Mouse (Mus musculus) embryonic facial prominence, embryonic 13.5 days (tissue): ENCODE results near the gene Higd1b. TPM values are rescaled to one million over a fixed set of nuclear protein-coding genes. Genes with fewer than 3 reads are reported as not detected.

ENCODE experiments used
- ATAC-seq: fragments of 200-750 bp; cut with Nextera tagmentation; 2 replicates; pipeline ENCODE4 v1.8.0; 2017; ENCODE audit warnings: low read depth; ENCODE audit not compliant: insufficient number of reproducible peaks, insufficient read depth, low FRiP score, low TSS enrichment
- H3K27ac ChIP-seq: fragments of 300-500 bp; sonication (generic); 2 replicates; pipeline ENCODE4 v1.5.1; 2015; ENCODE audit warnings: moderate library complexity, mild to moderate bottlenecking, inconsistent platforms
- H3K27me3 ChIP-seq: fragments of 300-500 bp; sonication (generic); 2 replicates; pipeline ENCODE4 v1.6.1; 2015; ENCODE audit warnings: mild to moderate bottlenecking, inconsistent platforms
- H3K36me3 ChIP-seq: fragments of 300-500 bp; sonication (generic); 2 replicates; pipeline ENCODE4 v1.6.1; 2015; ENCODE audit warnings: mild to moderate bottlenecking, inconsistent platforms
- H3K4me1 ChIP-seq: fragments of 300-500 bp; sonication (generic); 2 replicates; pipeline ENCODE4 v1.6.1; 2015; ENCODE audit warnings: inconsistent platforms
- H3K4me2 ChIP-seq: fragments of 300-500 bp; sonication (generic); 2 replicates; pipeline ENCODE4 v1.6.1; 2015; ENCODE audit warnings: moderate library complexity, mild to moderate bottlenecking, inconsistent platforms
- H3K4me3 ChIP-seq: fragments of 300-500 bp; sonication (generic); 2 replicates; pipeline ENCODE4 v1.5.1; 2015; ENCODE audit warnings: mild to moderate bottlenecking, inconsistent platforms
- H3K9ac ChIP-seq: fragments of 300-500 bp; sonication (generic); 2 replicates; pipeline ENCODE4 v1.6.1; 2015; ENCODE audit warnings: mild to moderate bottlenecking, inconsistent platforms
- H3K9me3 ChIP-seq: fragments of 300-500 bp; sonication (generic); 2 replicates; pipeline ENCODE4 v1.6.1; 2016; ENCODE audit warnings: inconsistent platforms
- WGBS: fragments of 180-500 bp; shearing (Covaris S2); methylation state at CpG from one replicate; pipeline ENCODE4 v1.1.7; 2015; ENCODE audit warnings: mixed read lengths; 5-methylcytosine and 5-hydroxymethylcytosine counted together
- polyA plus RNA-seq: library from polyadenylated mRNA; unstranded; fragments of >200 nt; fragmentation: Nextera tagmentation; extraction: Ambion mirVana; gene quantifications from 2 replicates; pipeline ENCODE4 v1.2.1, GENCODE M21; 2015

Higd1b gene
- polyA plus RNA-seq, 1 experiment from 2014 or later, result not detected

GRCm38 (mm10) chr11:102819783-102820385 is 15.8 kb upstream of the Higd1b start:
- peak overlapping the region; percentile 99 for H3K9ac ChIP-seq
- H3K4me2 ChIP-seq, result peak overlapping the region; percentile 82
- H3K4me1 ChIP-seq, result peaks cover 26% of the 10 kb centered on the region
- H3K9me3 ChIP-seq, result no peaks in the 10 kb centered on the region
- 3% methylated on average over 14 of the region's 14 CpGs for WGBS
- H3K27ac ChIP-seq, result peak overlapping the region; percentile 99
- peak overlapping the region; percentile 89 for H3K4me3 ChIP-seq
- H3K36me3 ChIP-seq, result no peaks in the 10 kb centered on the region
- 0 out of 2 replicates have a peak, but pooled peaks cover 3% of the 10 kb centered on the region for H3K27me3 ChIP-seq
- no peak for ATAC-seq

- peaks cover 22% of the 10 kb centered on the region for H3K4me1 ChIP-seq
- no peak overlapping the region for H3K9ac ChIP-seq
- no peak for ATAC-seq
- 11% methylated on average over 3 of the region's 3 CpGs for WGBS
- H3K9me3 ChIP-seq, result no peaks in the 10 kb centered on the region
- no peak overlapping the region for H3K4me3 ChIP-seq
- H3K27ac ChIP-seq, result no peak overlapping the region
- 0 out of 2 replicates have a peak, but pooled peaks cover 3% of the 10 kb centered on the region for H3K27me3 ChIP-seq
- H3K4me2 ChIP-seq, result no peak overlapping the region
- no peaks in the 10 kb centered on the region for H3K36me3 ChIP-seq
Observed at GRCm38 (mm10) chr11:102820432-102820831, 15.2 kb upstream of the Higd1b start.

- Histone ChIP-seq H3K4me1 (peaks cover 16% of the 10 kb centered on the region), H3K4me3 (no peak overlapping the region), H3K4me2 (no peak overlapping the region), H3K9me3 (no peaks in the 10 kb centered on the region), H3K27me3 (0 out of 2 replicates have a peak, but pooled peaks cover 3% of the 10 kb centered on the region), H3K27ac (no peak overlapping the region), H3K36me3 (no peaks in the 10 kb centered on the region), H3K9ac (no peak overlapping the region)
- WGBS, result 47% methylated on average over 6 of the region's 6 CpGs
- no peak for ATAC-seq
Observed at GRCm38 (mm10) chr11:102821231-102821630, 14.4 kb upstream of the Higd1b start.

DNA sequence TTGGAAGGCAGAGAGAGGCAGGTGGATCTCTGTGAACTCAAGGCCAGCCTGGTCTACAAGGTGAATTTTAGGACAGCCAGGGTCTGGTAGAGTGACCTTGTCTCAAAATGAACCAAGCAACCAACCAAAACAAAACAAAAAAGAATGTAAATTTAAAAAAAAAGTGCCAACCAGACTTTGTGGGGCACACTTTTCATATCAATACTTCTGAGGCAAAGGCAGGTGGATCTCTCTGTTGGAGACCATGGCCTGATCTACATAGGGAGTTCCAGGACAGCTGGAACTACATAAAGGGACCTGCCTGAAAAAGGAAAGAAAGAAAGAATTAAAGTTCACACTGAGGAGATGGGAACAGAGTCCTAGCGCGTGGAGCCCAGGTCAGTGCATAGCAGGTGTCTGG is 9.2 kb upstream of the Higd1b start:
- WGBS, result 69% methylated on average over 2 of the region's 2 CpGs
- Histone ChIP-seq H3K9me3 (no peaks in the 10 kb centered on the region), H3K4me2 (no peak overlapping the region), H3K9ac (no peak overlapping the region), H3K27me3 (no peaks in the 10 kb centered on the region), H3K36me3 (no peaks in the 10 kb centered on the region), H3K4me1 (peaks cover 10% of the 10 kb centered on the region; the same call in 1 of the 2 replicates), H3K27ac (no peak overlapping the region), H3K4me3 (no peak overlapping the region)
- no peak for ATAC-seq

GRCm38 (mm10) chr11:102827097-102827496 is 8.6 kb upstream of the Higd1b start:
- no peak overlapping the region for H3K4me3 ChIP-seq
- peaks cover 10% of the 10 kb centered on the region; the same call in 1 of the 2 replicates for H3K4me1 ChIP-seq
- H3K27ac ChIP-seq, result no peak overlapping the region
- H3K27me3 ChIP-seq, result no peaks in the 10 kb centered on the region
- ATAC-seq, result no peak
- no peak overlapping the region for H3K4me2 ChIP-seq
- no peaks in the 10 kb centered on the region for H3K9me3 ChIP-seq
- H3K36me3 ChIP-seq, result no peaks in the 10 kb centered on the region
- 43% methylated on average over 4 of the region's 4 CpGs for WGBS
- no peak overlapping the region for H3K9ac ChIP-seq

GRCm38 (mm10) chr11:102830276-102830675 is 5.4 kb upstream of the Higd1b start:
- H3K4me1 ChIP-seq, result peaks cover 15% of the 10 kb centered on the region
- H3K4me2 ChIP-seq, result no peak overlapping the region
- ATAC-seq, result no peak
- H3K36me3 ChIP-seq, result no peaks in the 10 kb centered on the region
- 78% methylated on average over 4 of the region's 4 CpGs for WGBS
- no peaks in the 10 kb centered on the region for H3K27me3 ChIP-seq
- H3K9me3 ChIP-seq, result no peaks in the 10 kb centered on the region
- no peak overlapping the region for H3K4me3 ChIP-seq
- no peak overlapping the region for H3K27ac ChIP-seq
- no peak overlapping the region for H3K9ac ChIP-seq

- Histone ChIP-seq H3K4me2 (no peak overlapping the region), H3K27ac (peak overlapping the region; percentile 23; the same call in 1 of the 2 replicates), H3K4me3 (no peak overlapping the region), H3K27me3 (no peaks in the 10 kb centered on the region), H3K9me3 (no peaks in the 10 kb centered on the region), H3K9ac (0 out of 2 replicates have a peak overlapping the region, but pooled peaks have one; percentile 2), H3K36me3 (peaks cover 17% of the 10 kb centered on the region), H3K4me1 (peaks cover 7% of the 10 kb centered on the region)
- ATAC-seq, result no peak
- 55% methylated on average over 18 of the region's 18 CpGs for WGBS
Observed at GRCm38 (mm10) chr11:102832700-102833297, 2.9 kb upstream of the Higd1b start.

DNA sequence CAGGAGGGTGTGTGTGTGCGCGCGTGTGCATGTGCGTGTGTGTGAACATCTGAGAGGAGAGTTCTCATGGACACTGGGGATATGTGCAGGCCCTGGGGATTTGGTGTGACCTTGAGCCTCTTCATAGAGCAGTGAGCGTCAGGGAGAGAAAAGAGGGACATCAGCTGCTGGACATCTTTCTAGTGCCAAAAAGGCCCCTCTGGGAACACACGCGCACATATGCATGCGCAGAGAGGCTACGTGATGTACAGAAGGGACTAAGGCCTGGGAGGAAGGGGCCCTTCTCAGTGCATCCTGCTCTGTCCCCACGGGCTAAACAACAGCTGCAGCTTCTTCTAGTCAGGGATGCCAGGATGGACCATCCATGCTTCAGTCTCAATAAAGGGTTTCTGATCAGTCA is 1.4 kb upstream of the Higd1b start:
- no peak overlapping the region for H3K4me3 ChIP-seq
- 83% methylated on average over 10 of the region's 10 CpGs for whole genome bisulfite sequencing

GRCm38 (mm10) chr11:102836146-102836545 is 497 bp downstream of the Higd1b start:
- Histone ChIP-seq H3K9me3 (no peaks in the 10 kb centered on the region), H3K4me3 (no peak overlapping the region), H3K4me1 (peaks cover 5% of the 10 kb centered on the region; the same call in 1 of the 2 replicates), H3K9ac (no peak overlapping the region), H3K27ac (no peak overlapping the region), H3K36me3 (peaks cover 49% of the 10 kb centered on the region), H3K27me3 (no peaks in the 10 kb centered on the region), H3K4me2 (no peak overlapping the region)
- 76% methylated on average over 9 of the region's 9 CpGs for WGBS
- no peak for ATAC-seq

More for the DNA sequence above, 1.4 kb upstream of the Higd1b start:
- no peak for ATAC-seq
- peaks cover 31% of the 10 kb centered on the region for H3K36me3 ChIP-seq
- no peak overlapping the region for H3K27ac ChIP-seq
- H3K4me2 ChIP-seq, result no peak overlapping the region
- H3K27me3 ChIP-seq, result no peaks in the 10 kb centered on the region
- peaks cover 5% of the 10 kb centered on the region; the same call in 1 of the 2 replicates for H3K4me1 ChIP-seq
- no peak overlapping the region for H3K9ac ChIP-seq
- no peaks in the 10 kb centered on the region for H3K9me3 ChIP-seq

DNA sequence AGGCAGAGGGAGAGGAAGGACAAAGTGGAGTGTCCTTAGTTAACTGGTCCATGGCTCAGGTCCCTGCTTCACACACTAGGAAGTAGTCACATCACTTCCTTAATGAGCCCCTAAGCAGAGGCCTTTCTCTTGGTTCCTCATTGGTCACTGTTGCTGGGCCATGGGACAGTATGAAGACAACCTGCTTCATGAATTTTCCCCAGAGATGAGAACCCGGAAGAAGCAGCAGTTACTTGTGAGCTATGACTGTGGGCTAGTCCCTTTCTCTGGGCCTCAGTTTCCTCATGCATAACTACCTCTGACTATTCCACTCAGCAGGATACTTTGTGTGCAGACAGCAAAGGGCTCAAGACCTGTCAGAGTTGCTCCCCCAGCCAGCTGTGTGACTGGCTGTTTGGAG is 1.7 kb downstream of the Higd1b start:
- Histone ChIP-seq H3K4me3 (no peak overlapping the region), H3K9ac (no peak overlapping the region), H3K27ac (no peak overlapping the region), H3K9me3 (no peaks in the 10 kb centered on the region), H3K4me1 (peaks cover 5% of the 10 kb centered on the region; the same call in 1 of the 2 replicates), H3K4me2 (no peak overlapping the region), H3K27me3 (no peaks in the 10 kb centered on the region), H3K36me3 (peaks cover 61% of the 10 kb centered on the region)
- 97% methylated on average over 1 of the region's 1 CpGs for WGBS
- ATAC-seq, result no peak

- no peak for ATAC-seq
- Histone ChIP-seq H3K4me2 (no peak overlapping the region), H3K9me3 (no peaks in the 10 kb centered on the region), H3K27me3 (no peaks in the 10 kb centered on the region), H3K27ac (no peak overlapping the region), H3K4me1 (peaks cover under 1% of the 10 kb centered on the region; the same call in 1 of the 2 replicates), H3K9ac (no peak overlapping the region), H3K4me3 (no peak overlapping the region), H3K36me3 (peaks cover 69% of the 10 kb centered on the region)
- WGBS, result 86% methylated on average over 2 of the region's 2 CpGs
Observed at GRCm38 (mm10) chr11:102838126-102838525, 2.5 kb downstream of the Higd1b start.

DNA sequence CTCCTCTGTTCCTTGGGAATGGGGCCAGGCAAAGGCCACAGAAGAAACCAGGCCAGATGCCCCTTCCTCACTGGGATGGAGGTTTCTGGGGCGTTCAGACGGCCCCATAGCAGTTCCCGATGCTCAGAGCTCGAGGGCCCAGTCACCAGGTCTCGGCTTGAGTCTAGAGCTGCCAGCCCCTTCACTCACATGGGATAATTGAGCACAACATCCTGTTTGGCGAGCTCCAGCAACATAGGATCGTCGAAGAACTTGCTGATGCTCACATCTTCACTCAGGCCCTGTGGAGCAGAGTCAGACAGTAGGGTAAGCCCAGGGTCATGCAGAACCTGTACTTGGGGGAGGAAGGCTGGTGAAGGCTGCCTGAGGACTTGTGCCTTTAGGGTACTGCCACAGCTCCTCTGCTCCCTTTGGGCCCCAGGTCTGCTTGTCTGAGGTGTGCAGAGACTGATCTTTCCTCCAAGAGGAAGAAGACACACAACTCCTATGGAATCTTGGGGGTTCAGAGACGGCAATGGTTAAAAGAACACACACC is 3.0 kb downstream of the Higd1b start:
- WGBS, result 78% methylated on average over 9 of the region's 9 CpGs
- no peak overlapping the region for H3K27ac ChIP-seq
- H3K9ac ChIP-seq, result no peak overlapping the region
- no peak overlapping the region for H3K4me3 ChIP-seq
- no peak overlapping the region for H3K4me2 ChIP-seq
- peaks cover 74% of the 10 kb centered on the region for H3K36me3 ChIP-seq
- no peaks in the 10 kb centered on the region for H3K27me3 ChIP-seq
- no peaks in the 10 kb centered on the region for H3K9me3 ChIP-seq
- no peaks in the 10 kb centered on the region for H3K4me1 ChIP-seq
- ATAC-seq, result no peak
